Mouse (Mus musculus) C2C12 (cell line): ENCODE results near the gene Hspbp1.

Source experiments
- CTCF ChIP-seq: IDR thresholded peaks from one replicate; pipeline ENCODE4 v1.5.1; 2011; ENCODE audit not compliant: control insufficient read depth, insufficient read depth, insufficient read length
- FOSL1 ChIP-seq: IDR thresholded peaks from one replicate; pipeline ENCODE4 v1.8.0; 2011; ENCODE audit warnings: mild to moderate bottlenecking, low read length; ENCODE audit not compliant: poor library complexity, insufficient read depth, severe bottlenecking
- MAX ChIP-seq: IDR thresholded peaks from one replicate; pipeline ENCODE4 v1.6.1; 2011; ENCODE audit warnings: mild to moderate bottlenecking, control low read depth
- MYOD1 ChIP-seq: IDR thresholded peaks from one replicate; pipeline ENCODE4 v1.6.1; 2011; ENCODE audit warnings: low read depth; ENCODE audit not compliant: control insufficient read depth, insufficient read length
- USF1 ChIP-seq: IDR thresholded peaks from one replicate; pipeline ENCODE4 v1.6.1; 2011; ENCODE audit warnings: low read depth, mild to moderate bottlenecking, control low read depth, moderate library complexity

- no peak for TF ChIP-seq CTCF
- no peak for TF ChIP-seq MAX
- TF ChIP-seq USF1: no peak
- no peak for TF ChIP-seq MYOD1
- TF ChIP-seq FOSL1: no peak
Observed at GRCm38 (mm10) chr7:4655393-4655792, 29.5 kb downstream of the Hspbp1 start.
